Mouse (Mus musculus) leukemia stem cell, adult 10-12 weeks (primary cell): Measurements from ENCODE around the gene Derl3. TPM values are rescaled to one million over a fixed set of nuclear protein-coding genes. Genes with fewer than 3 reads are reported as not detected.

Source experiments
- polyA plus RNA-seq: library from polyadenylated mRNA; stranded (reverse); fragments of >175 nt; gene quantifications from 2 replicates; pipeline ENCODE4 v1.2.3, GENCODE M21; 2012; ENCODE audit warnings: low replicate concordance

The Derl3 gene
- polyA plus RNA-seq: 98.4 and 350 TPM in 2 replicates

GRCm38 (mm10) chr10:75893089-75893750 is at the start of gene Derl3:
Gene Derl3 (plus strand): TSS chr10:75893413.

DNA sequence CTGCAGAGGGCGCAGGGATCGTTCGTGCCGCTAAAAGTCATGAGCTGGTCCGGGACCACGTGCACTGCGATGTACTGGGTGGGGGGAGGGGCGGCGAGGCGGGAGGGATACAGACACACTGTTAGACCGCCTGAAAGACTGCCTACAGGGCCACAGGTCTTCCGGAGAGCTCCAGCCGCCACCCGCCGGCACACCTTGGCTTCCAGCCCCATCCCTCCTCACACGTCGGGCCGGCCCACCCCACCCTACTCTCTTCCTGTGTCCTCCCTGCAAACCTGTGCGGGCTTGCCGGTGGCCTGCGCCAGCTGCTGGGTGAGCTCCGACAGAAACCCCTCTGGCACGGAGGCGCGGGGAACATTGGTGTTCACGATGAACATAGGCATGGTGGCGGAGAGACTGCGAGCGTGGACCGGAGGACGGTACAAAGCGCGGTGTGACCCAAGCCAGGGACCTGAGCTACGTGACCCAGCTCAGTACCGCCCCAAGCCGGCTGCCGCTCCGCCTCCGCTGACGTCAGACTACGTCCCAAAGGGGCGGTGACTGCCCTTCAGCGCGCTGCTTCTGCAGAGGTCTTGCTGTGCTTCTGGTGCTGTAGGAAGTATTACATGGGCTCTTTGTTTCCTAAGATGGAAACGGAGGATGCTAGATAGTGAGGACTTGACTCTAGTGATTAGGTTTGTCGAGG is 33.3 kb upstream of the Derl3 start, which contains the start of gene Mif:
Gene Mif (minus strand): TSS at position 455 of the 685 bp plus-strand sequence.

GRCm38 (mm10) chr10:75921026-75921725 is 28.0 kb downstream of the Derl3 start, which contains the start of gene Smarcb1:
Gene Smarcb1 (minus strand): TSS chr10:75921617.

DNA sequence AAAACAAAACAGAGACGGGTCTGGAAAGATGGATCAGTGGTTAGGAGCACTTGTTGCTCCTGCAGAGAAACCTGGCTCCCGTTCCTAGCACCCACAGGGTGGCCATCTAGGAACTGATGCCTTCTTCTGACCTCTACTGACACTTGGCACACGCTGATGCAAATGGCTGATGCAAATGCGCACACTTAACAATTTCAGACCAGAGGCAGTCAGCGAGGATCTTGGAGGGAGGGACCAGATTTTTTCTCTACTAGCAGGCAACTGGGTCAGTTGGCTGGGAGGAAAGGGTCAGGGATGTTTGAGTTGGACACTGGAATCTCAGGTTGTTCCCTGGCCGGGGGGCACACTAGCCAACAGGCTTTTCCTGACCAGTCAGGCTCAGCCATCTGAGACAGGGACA is 39.7 kb downstream of the Derl3 start, which contains the start of gene Chchd10:
Gene Chchd10 (plus strand): TSS at position 240 of the 400 bp plus-strand sequence.

GRCm38 (mm10) chr10:75935680-75936541 is 42.7 kb downstream of the Derl3 start, which contains the start of gene Mmp11:
Gene Mmp11 (minus strand): TSS chr10:75936496.

DNA sequence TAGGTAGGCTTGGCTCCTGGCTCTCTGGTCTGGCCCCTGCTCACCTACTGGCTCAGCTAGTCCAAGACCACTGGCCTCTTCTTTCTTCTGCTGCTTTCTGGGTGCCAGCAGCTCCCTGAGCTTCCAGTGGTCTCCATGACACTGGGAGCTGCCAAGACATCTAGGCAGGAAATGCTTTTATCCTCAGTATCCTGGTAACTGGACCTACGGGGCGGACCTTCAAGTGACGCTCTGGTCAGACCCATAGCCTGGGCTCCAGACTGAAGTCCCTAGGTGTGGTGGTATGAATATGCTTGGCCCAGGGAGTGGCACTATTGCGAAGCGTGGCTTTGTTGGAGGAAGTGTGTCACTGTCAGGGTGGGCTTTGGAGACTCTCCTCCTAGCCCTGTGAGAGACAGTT is 47.3 kb downstream of the Derl3 start, which contains the start of gene Gm867:
Gene Gm867 (minus strand): TSS at position 153 of the 400 bp plus-strand sequence.

DNA sequence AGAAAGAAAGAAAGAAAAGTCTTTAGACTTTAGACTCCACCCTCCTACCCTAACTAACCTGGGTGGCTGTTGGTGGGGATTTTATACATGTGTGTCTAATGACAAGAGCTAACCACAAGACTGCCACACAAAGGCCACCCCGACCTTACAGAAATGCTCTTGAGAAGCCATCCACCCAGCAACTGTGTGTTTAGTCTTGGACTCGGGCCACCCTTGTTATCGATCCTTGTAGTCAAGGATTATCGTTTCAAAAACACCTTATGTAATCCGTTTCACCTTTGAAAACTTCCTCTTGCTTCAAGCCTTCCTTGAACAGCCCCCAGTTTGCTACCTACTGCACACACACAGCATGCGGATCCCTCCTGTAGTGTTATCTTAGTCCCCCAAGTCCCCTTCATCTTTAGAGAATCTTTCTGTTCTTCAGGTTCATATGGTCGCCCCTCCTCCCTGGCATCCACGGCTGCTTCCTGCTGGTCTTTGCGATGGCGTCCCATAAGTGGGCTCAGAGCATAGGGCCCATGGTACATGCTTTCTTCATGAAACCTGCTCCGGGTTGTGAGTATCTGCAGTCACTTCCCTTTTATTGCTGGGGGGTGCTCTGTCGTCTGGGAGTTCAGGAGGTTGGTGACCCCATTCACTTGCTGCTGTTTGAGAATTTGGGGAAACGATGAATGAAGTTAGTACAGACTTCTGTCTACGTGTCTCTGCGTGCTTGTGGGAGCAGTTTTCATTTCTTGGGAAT is 49.7 kb downstream of the Derl3 start, which contains the start of gene Vpreb3:
Gene Vpreb3 (plus strand): TSS at position 322 of the 742 bp plus-strand sequence.

Other genes with a start within 250 kb of the Derl3 start
- gene Susd2, start 249.4 kb upstream of the Derl3 start, polyA plus RNA-seq: 1.5 and 3.0 TPM in 2 replicates
- 92.4 and 95.9 TPM in 2 replicates for gene Cabin1, start 129.1 kb upstream of the Derl3 start, polyA plus RNA-seq
- 6.1 and 31.5 TPM in 2 replicates for gene Ddt, start 120.0 kb upstream of the Derl3 start, polyA plus RNA-seq
- not detected in 2 replicates for gene Gm20441, start 112.5 kb upstream of the Derl3 start, polyA plus RNA-seq
- 0.27 and 0.55 TPM in 2 replicates for gene Gstt3, start 112.0 kb upstream of the Derl3 start, polyA plus RNA-seq
- gene Gstt1, start 94.8 kb upstream of the Derl3 start, polyA plus RNA-seq: 0.18 and 1.6 TPM in 2 replicates
- not detected in 2 replicates for gene Gstt4, start 70.9 kb upstream of the Derl3 start, polyA plus RNA-seq
- 3.1 and 4.5 TPM in 2 replicates for gene Gstt2, start 56.0 kb upstream of the Derl3 start, polyA plus RNA-seq
- 481 and 626 TPM in 2 replicates for gene Mif, start 33.2 kb upstream of the Derl3 start, polyA plus RNA-seq
- 301 and 413 TPM in 2 replicates for gene Smarcb1, start 28.2 kb downstream of the Derl3 start, polyA plus RNA-seq
- 474 and 1,050 TPM in 2 replicates for gene Chchd10, start 39.7 kb downstream of the Derl3 start, polyA plus RNA-seq
- 0.56 and 0.94 TPM in 2 replicates for gene Mmp11, start 43.1 kb downstream of the Derl3 start, polyA plus RNA-seq
- gene Gm867, start 47.3 kb downstream of the Derl3 start, polyA plus RNA-seq: 2.3 and 3.0 TPM in 2 replicates
- 1.2 and 1.8 TPM in 2 replicates for gene Vpreb3, start 49.6 kb downstream of the Derl3 start, polyA plus RNA-seq
- gene Gm5134, start 61.1 kb downstream of the Derl3 start, polyA plus RNA-seq: not detected in 2 replicates
- gene Zfp280b, start 139.2 kb downstream of the Derl3 start, polyA plus RNA-seq: 2.5 and 8.6 TPM in 2 replicates
- not detected in 2 replicates for gene Slc5a4b, start 217.5 kb downstream of the Derl3 start, polyA plus RNA-seq